Mouse (Mus musculus) ES-E14 (cell line): ENCODE results near the gene Chrna4. TPM values are rescaled to one million over a fixed set of nuclear protein-coding genes. Genes with fewer than 3 reads are reported as not detected.

Experiments used
- DNase-seq: peaks from one replicate; pipeline ENCODE4 v3.0.0-alpha.2; 2013; ENCODE audit warnings: low read depth, low spot score
- H3K27ac ChIP-seq: 2 replicates; pipeline ENCODE4 v1.5.1; 2012; ENCODE audit warnings: low read depth, mild to moderate bottlenecking, low read length, moderate library complexity, mixed read lengths; ENCODE audit not compliant: poor library complexity, insufficient read depth, severe bottlenecking
- H3K36me3 ChIP-seq: 2 replicates; pipeline ENCODE4 v1.6.1; 2012; ENCODE audit warnings: mild to moderate bottlenecking, low read length, moderate library complexity, mixed read lengths; ENCODE audit not compliant: control insufficient read depth, poor library complexity, insufficient read depth, severe bottlenecking
- H3K4me1 ChIP-seq, 2 experiments: fragments of 150-350 bp in 1 of 2; sonication (generic) in 1 of 2; 2 replicates each; pipeline ENCODE4 v1.6.1; 2012; ENCODE audit warnings: low read length in 2 of 2, mild to moderate bottlenecking in 1 of 2, mixed read lengths in 1 of 2; ENCODE audit not compliant: control insufficient read depth in 2 of 2, insufficient read depth in 2 of 2, poor library complexity in 1 of 2
- H3K4me3 ChIP-seq, 2 experiments: fragments of 150-350 bp in 1 of 2; sonication (generic) in 1 of 2; 2 replicates each; pipeline ENCODE4 v1.5.1; 2012; ENCODE audit warnings: low read length in 2 of 2, low read depth in 1 of 2, mild to moderate bottlenecking in 1 of 2, mixed read lengths in 1 of 2; ENCODE audit not compliant: insufficient read depth in 1 of 2, poor library complexity in 1 of 2, severe bottlenecking in 1 of 2
- H3K9ac ChIP-seq: 2 replicates; pipeline ENCODE4 v1.6.1; 2012; ENCODE audit warnings: low read depth, mild to moderate bottlenecking, low read length, mixed read lengths; ENCODE audit not compliant: poor library complexity, insufficient read depth, severe bottlenecking
- H3K9me3 ChIP-seq: fragments of 150-350 bp; sonication (generic); 2 replicates; pipeline ENCODE4 v1.6.1; 2012; ENCODE audit warnings: low read depth, mild to moderate bottlenecking, low read length; ENCODE audit not compliant: control insufficient read depth, insufficient read depth
- CHD2 ChIP-seq: IDR thresholded peaks from 2 replicates; pipeline ENCODE4 v1.6.1; 2014; ENCODE audit warnings: mild to moderate bottlenecking, low read depth, low read length, inconsistent platforms
- HCFC1 ChIP-seq: IDR thresholded peaks from 2 replicates; pipeline ENCODE4 v1.6.1; 2012; ENCODE audit warnings: low read length, inconsistent platforms, borderline replicate concordance; ENCODE audit not compliant: insufficient read depth
- MAFK ChIP-seq: IDR thresholded peaks from 2 replicates; pipeline ENCODE4 v1.6.1; 2014; ENCODE audit warnings: mild to moderate bottlenecking, low read depth, low read length, inconsistent platforms; ENCODE audit not compliant: insufficient read depth
- ZC3H11A ChIP-seq: IDR thresholded peaks from 2 replicates; pipeline ENCODE4 v1.6.1; 2012; ENCODE audit warnings: low read depth, mild to moderate bottlenecking, inconsistent platforms, low read length, borderline replicate concordance
- ZNF384 ChIP-seq: IDR thresholded peaks from 2 replicates; pipeline ENCODE4 v1.6.1; 2012; ENCODE audit warnings: low read depth, low read length, inconsistent platforms
- in situ Hi-C, 2 experiments: fragments of 600-800 bp; cut with MboI; formaldehyde crosslinking; loops; one replicate each; pipeline ENCODE4 v1.15.1; 2025; ENCODE audit warnings: low sequenced_read_pairs in 2 of 2, inconsistent platforms in 1 of 2; ENCODE audit not compliant: unreplicated experiment in 2 of 2
- total RNA-seq: library from RNA; depleted of rRNA; stranded (reverse); fragments of 300-350 nt; gene quantifications from 2 replicates; pipeline ENCODE4 v1.2.3, GENCODE M21; 2012

Gene Chrna4
- total RNA-seq, 1 experiment = 0.71 TPM

- H3K9ac ChIP-seq = no peak overlapping the region
- peaks cover 0 to 1% of the 10 kb centered on the region in 2 experiments; a peak in 2 of 4 replicates for H3K4me1 ChIP-seq
- H3K4me3 ChIP-seq = no peak overlapping the region
- H3K36me3 ChIP-seq = no peaks in the 10 kb centered on the region
- in situ Hi-C loops = loop anchor here in 1 of 2 experiments (25.0 kb wide), 1 partner anchor 260 kb away; no protein-coding TSS in a partner anchor
- no peaks in the 10 kb centered on the region for H3K9me3 ChIP-seq
- peak; percentile 86 for DNase-seq
- TF ChIP-seq ZNF384 = no peak
- no peak for TF ChIP-seq HCFC1
- peak; percentile 97 for TF ChIP-seq ZC3H11A
- no peak for TF ChIP-seq CHD2
- TF ChIP-seq MAFK = 0 out of 2 replicates have a peak, but pooled peaks have one; percentile 27
- H3K27ac ChIP-seq = no peak overlapping the region
These were observed 28.5 kb upstream of the Chrna4 start for GRCm38 (mm10) chr2:181071706-181072402.

- in situ Hi-C loops = loop anchor here in 1 of 2 experiments (25.0 kb wide), 1 partner anchor 258 kb away; no protein-coding TSS in a partner anchor
These were observed 26.8 kb upstream of the Chrna4 start for GRCm38 (mm10) chr2:181070136-181070535.

GRCm38 (mm10) chr2:181068499-181068898, 25.2 kb upstream of the Chrna4 start:
- H3K4me3 ChIP-seq = no peak overlapping the region
- peaks cover 0 to 1% of the 10 kb centered on the region in 2 experiments; a peak in 2 of 4 replicates for H3K4me1 ChIP-seq
- H3K27ac ChIP-seq = no peak overlapping the region
- no peak overlapping the region for H3K9ac ChIP-seq
- in situ Hi-C loops = loop anchor here in 1 of 2 experiments (10.0 to 25.0 kb wide), 2 partner anchors 64 to 256 kb away; no protein-coding TSS in a partner anchor
- no peak for TF ChIP-seq MAFK
- no peak for TF ChIP-seq CHD2
- no peaks in the 10 kb centered on the region for H3K9me3 ChIP-seq
- H3K36me3 ChIP-seq = no peaks in the 10 kb centered on the region
- no peak for DNase-seq

More at GRCm38 (mm10) chr2:181070136-181070535, 26.8 kb upstream of the Chrna4 start:
- Histone ChIP-seq H3K36me3 (no peaks in the 10 kb centered on the region), H3K27ac (no peak overlapping the region), H3K9me3 (no peaks in the 10 kb centered on the region), H3K9ac (no peak overlapping the region), H3K4me3 (no peak overlapping the region), H3K4me1 (peaks cover 0 to 1% of the 10 kb centered on the region in 2 experiments; a peak in 2 of 4 replicates)
- TF ChIP-seq HCFC1 (no peak), CHD2 (no peak), ZC3H11A (no peak), ZNF384 (no peak), MAFK (no peak)
- no peak for DNase-seq

- H3K27ac ChIP-seq = no peak overlapping the region
- H3K9ac ChIP-seq = no peak overlapping the region
- TF ChIP-seq CHD2 (no peak), HCFC1 (no peak)
- H3K36me3 ChIP-seq = no peaks in the 10 kb centered on the region
- in situ Hi-C loops = loop anchor here in 1 of 2 experiments (10.0 to 25.0 kb wide), 2 partner anchors 61 to 254 kb away; no protein-coding TSS in a partner anchor
- H3K4me1 ChIP-seq = no peaks in the 10 kb centered on the region; a peak in 1 of 4 replicates
- no peak for DNase-seq
- H3K4me3 ChIP-seq = no peak overlapping the region
- H3K9me3 ChIP-seq = no peaks in the 10 kb centered on the region
These were observed 22.5 kb upstream of the Chrna4 start for GRCm38 (mm10) chr2:181065827-181066226.
